Mouse (Mus musculus) heart, adult 2 months (tissue): ENCODE measurements at regions not wholly inside any gene's neighbourhood (a gene's known extent, or its start where the extent isn't known, plus 50 kb on each side); places are given as distances from the start of the nearest gene placed in this dataset.

Experiments used
- DNase-seq, 2 experiments: peaks; one replicate each; pipeline ENCODE4 v3.0.0; 2021
- H3K27ac ChIP-seq: fragments of 200-600 bp; 2 replicates; pipeline ENCODE4 v1.8.1; 2022
- H3K27me3 ChIP-seq: fragments of 200-500 bp; 2 replicates; pipeline ENCODE4 v1.6.1; 2012; ENCODE audit warnings: mild to moderate bottlenecking, low read length, inconsistent platforms, mixed read lengths; ENCODE audit not compliant: control insufficient read depth, insufficient read depth
- H3K36me3 ChIP-seq: fragments of 200-500 bp; 2 replicates; pipeline ENCODE4 v1.6.1; 2012; ENCODE audit warnings: low read length, inconsistent platforms; ENCODE audit not compliant: control insufficient read depth, insufficient read depth
- H3K4me1 ChIP-seq: fragments of 200-500 bp; 2 replicates; pipeline ENCODE4 v1.6.1; 2011; ENCODE audit warnings: low read length; ENCODE audit not compliant: control insufficient read depth, insufficient read depth
- H3K4me3 ChIP-seq: fragments of 200-600 bp; 2 replicates; pipeline ENCODE4 v1.8.1; 2022
- H3K79me2 ChIP-seq: fragments of 200-500 bp; replicated peaks from 2 replicates; pipeline ENCODE4 v1.6.1; 2012; ENCODE audit warnings: mild to moderate bottlenecking, inconsistent platforms, low read length, moderate library complexity, mixed read lengths; ENCODE audit not compliant: control insufficient read depth, insufficient read depth
- H3K9ac ChIP-seq: fragments of 200-500 bp; 2 replicates; pipeline ENCODE4 v1.6.1; 2012; ENCODE audit warnings: low read depth, mild to moderate bottlenecking, control low read depth, inconsistent platforms, low read length, mixed read lengths
- CTCF ChIP-seq: fragments of 200-600 bp; IDR thresholded peaks from 2 replicates; pipeline ENCODE4 v1.8.1; 2022; ENCODE audit warnings: antibody characterized with exemption, mild to moderate bottlenecking, moderate library complexity
- EP300 ChIP-seq: fragments of 200-500 bp; IDR thresholded peaks from 2 replicates; pipeline ENCODE4 v1.6.1; 2011; ENCODE audit warnings: low read depth, low read length, control low read depth; ENCODE audit not compliant: insufficient read depth
- POLR2A ChIP-seq: fragments of 200-500 bp; IDR thresholded peaks from 2 replicates; pipeline ENCODE4 v1.6.1; 2011; ENCODE audit warnings: mild to moderate bottlenecking, low read depth, low read length, control low read depth; ENCODE audit not compliant: insufficient read depth
- WGBS: fragments of 180-500 bp; shearing (Covaris S2); methylation state at CpG from one replicate; pipeline ENCODE4 v1.1.7; 2018; 5-methylcytosine and 5-hydroxymethylcytosine counted together
- intact Hi-C: fragments of 180-260 bp; cut with DNase I; formaldehyde crosslinking; loops from one replicate; pipeline ENCODE4 v1.15.1; 2025

GRCm38 (mm10) chr12:69495776-69496175 is 87.1 kb downstream of the Vcpkmt start:
- intact Hi-C loops, result loop anchor here (5.0 kb wide), 1 partner anchor 48 kb away; no protein-coding TSS in a partner anchor
- H3K4me1 ChIP-seq, result peaks cover 12% of the 10 kb centered on the region
- H3K36me3 ChIP-seq, result no peaks in the 10 kb centered on the region
- H3K27ac ChIP-seq, result peak overlapping the region; percentile 71; the same call in 1 of the 2 replicates
- TF ChIP-seq CTCF (no peak), EP300 (no peak), POLR2A (no peak)
- no peak overlapping the region for H3K9ac ChIP-seq
- H3K27me3 ChIP-seq, result no peaks in the 10 kb centered on the region
- no peaks in the 10 kb centered on the region for H3K79me2 ChIP-seq
- DNase-seq, result no peak
- no peak overlapping the region for H3K4me3 ChIP-seq
- WGBS, result 56% methylated on average over 5 of the region's 5 CpGs

DNA sequence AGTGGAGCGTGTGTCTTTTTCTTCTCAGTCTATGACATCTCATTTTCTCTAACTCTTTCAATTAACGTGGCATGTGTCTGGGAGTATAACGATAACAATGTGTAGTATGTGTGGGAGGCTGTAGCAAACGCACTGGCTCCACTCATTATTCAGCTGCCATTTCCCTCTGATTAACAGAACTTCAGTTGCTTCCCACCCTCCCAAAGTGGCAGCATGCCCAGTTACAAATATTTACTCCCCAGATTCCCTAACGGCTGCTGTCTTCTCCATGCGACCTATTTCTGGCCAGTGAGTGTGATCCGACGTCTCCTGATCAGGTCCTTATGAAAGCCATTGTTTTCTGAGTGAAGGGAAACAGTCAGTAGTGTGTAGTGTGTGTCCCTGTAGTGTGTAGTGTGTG is 88.2 kb downstream of the Vcpkmt start:
- WGBS, result 17% methylated on average over 8 of the region's 8 CpGs
- intact Hi-C loops, result loop anchor here (5.0 kb wide), 1 partner anchor 47 kb away; no protein-coding TSS in a partner anchor
- no peak overlapping the region for H3K27ac ChIP-seq

DNA sequence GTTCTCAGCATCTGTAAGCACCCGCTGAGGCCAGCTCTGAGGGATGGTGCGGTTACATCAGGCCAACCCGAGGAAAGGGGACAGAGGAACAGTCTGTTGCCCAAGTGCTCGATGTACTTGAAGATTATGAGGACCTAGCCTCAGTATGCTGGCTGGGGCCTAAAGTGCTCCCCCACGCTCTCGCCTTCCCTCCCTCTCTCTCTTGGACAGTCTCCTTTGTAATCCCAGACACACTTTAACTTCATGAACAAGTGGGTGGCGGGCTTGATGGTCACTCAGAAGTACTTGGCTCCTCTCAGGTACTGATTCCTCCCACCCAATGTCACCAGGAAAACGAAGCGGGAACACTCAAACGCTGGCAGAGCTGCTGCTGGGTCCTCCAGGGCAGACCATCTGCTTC is 93.1 kb downstream of the Vcpkmt start:
- Histone ChIP-seq H3K4me3 (no peak overlapping the region), H3K27ac (no peak overlapping the region), H3K9ac (no peak overlapping the region), H3K79me2 (no peaks in the 10 kb centered on the region), H3K36me3 (no peaks in the 10 kb centered on the region), H3K27me3 (no peaks in the 10 kb centered on the region), H3K4me1 (peaks cover 12% of the 10 kb centered on the region)
- no peak for TF ChIP-seq EP300
- TF ChIP-seq POLR2A, result no peak
- no peak for TF ChIP-seq CTCF
- WGBS, result 93% methylated on average over 10 of the region's 10 CpGs
- no peak for DNase-seq
- intact Hi-C loops, result no loop called here

More for the DNA sequence above, 88.2 kb downstream of the Vcpkmt start:
- Histone ChIP-seq H3K4me3 (no peak overlapping the region), H3K36me3 (no peaks in the 10 kb centered on the region), H3K27me3 (no peaks in the 10 kb centered on the region), H3K4me1 (peaks cover 9% of the 10 kb centered on the region), H3K79me2 (no peaks in the 10 kb centered on the region), H3K9ac (no peak overlapping the region)
- no peak for DNase-seq
- no peak for TF ChIP-seq POLR2A
- TF ChIP-seq CTCF, result no peak
- no peak for TF ChIP-seq EP300

DNA sequence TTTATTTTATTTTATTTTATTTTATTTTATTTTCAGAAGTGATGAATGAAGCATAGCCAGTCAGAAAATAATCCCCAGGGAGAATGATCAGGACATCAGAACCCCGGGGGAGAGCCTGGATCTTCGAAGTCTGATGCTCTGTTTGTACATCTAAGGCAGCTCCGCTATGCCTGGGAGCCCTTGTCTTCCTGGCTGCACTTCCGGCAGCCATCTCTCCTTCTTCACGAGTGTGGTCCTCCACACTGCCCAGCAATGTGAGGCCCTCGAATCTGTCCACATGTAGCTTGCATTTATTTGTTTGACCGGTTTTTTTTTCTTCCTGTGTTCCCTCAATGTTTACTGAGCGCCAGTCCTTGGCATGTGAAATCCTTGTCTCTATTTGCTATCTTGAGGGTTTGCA is 95.9 kb downstream of the Vcpkmt start:
- H3K4me1 ChIP-seq, result peaks cover 12% of the 10 kb centered on the region
- no peak overlapping the region; the same call in 1 of the 2 replicates for H3K27ac ChIP-seq
- no peaks in the 10 kb centered on the region for H3K27me3 ChIP-seq
- WGBS, result 53% methylated on average over 8 of the region's 8 CpGs
- intact Hi-C loops, result loop anchor here (1.0 kb wide), 1 partner anchor 14 kb away; no protein-coding TSS in a partner anchor
- no peaks in the 10 kb centered on the region for H3K36me3 ChIP-seq
- H3K79me2 ChIP-seq, result no peaks in the 10 kb centered on the region
- H3K9ac ChIP-seq, result no peak overlapping the region
- DNase-seq, result no peak
- TF ChIP-seq EP300, result no peak
- no peak for TF ChIP-seq CTCF
- TF ChIP-seq POLR2A, result no peak
- no peak overlapping the region for H3K4me3 ChIP-seq

DNA sequence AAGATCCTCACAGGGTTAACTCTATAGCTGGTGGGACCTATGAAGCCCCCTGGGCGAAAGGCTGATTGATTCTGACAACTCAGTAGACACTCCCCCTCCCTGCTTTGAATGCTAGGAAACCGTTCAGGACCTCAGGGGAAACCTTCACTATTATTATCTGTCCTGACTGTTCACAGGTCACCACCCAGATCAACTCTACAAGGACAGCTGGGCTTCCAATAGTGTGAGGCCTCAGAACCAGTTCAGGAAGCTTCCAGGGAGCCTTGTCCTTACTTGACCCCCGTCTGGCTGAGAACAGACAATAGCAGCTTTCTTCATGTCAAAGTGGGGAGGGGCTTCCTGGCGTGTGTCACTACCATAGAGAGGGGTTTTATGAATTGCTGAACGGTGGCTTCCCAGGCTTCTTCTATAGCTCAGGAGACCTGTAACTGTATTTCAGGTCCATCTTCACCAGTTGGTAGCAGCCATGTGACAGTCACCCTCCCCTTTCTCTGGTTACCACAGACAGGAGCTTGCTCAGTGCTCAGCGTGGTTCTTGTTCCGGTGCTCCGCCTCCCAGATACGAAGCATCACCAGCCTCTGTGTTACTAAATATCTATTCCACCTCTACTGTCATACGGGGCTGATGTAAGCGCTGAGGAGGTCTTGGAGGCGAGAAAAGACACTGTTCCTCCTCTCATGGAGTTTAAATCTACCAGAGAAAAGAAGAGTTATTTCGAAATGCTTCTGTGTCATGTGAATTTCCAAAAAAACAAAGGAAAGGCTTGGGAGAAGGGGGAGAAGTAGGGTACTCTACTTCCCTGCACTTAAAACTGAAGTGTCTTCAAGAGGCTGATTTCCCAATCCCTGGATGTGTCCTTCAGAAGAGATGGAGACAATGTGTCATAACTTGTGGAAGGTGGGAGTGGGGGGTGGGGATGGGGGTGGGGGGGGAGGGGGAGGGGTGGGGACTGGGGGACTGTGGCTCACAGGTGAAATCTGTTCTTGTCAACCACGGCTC is 96.9 kb downstream of the Vcpkmt start:
- Histone ChIP-seq H3K27ac (peak overlapping the region; percentile 87), H3K27me3 (no peaks in the 10 kb centered on the region), H3K4me1 (peaks cover 12% of the 10 kb centered on the region), H3K9ac (peak overlapping the region; percentile 46), H3K36me3 (no peaks in the 10 kb centered on the region), H3K79me2 (no peaks in the 10 kb centered on the region), H3K4me3 (peak overlapping the region; percentile 35)
- TF ChIP-seq POLR2A, result peak; percentile 57; the same call in 1 of the 2 replicates
- TF ChIP-seq EP300, result peak; percentile 81
- TF ChIP-seq CTCF, result no peak
- intact Hi-C loops, result loop anchor here (1.0 kb wide), 1 partner anchor 15 kb away; no protein-coding TSS in a partner anchor
- WGBS, result 24% methylated on average over 14 of the region's 14 CpGs
- DNase-seq, result peak; percentile 64 to 80

DNA sequence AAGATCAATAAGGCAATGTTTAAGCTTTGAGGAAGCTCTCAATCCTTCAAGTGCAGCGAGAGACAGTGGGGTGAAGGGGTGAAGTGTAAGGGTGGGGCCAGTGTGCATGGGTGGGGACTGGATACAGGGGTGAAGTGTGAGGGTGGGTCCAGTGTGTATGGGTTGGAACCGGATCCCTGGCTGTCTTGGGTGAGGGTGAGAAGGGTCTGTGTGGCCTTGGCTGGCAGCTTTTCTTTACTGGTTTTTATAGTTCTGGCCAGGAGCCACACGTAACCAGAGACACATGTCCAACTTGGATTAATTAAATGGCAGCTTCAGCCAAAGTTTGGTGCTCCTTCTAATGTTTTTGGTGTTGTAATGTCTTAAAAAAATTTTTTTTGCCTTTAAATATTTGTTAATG is 101.4 kb downstream of the Vcpkmt start:
- Histone ChIP-seq H3K36me3 (no peaks in the 10 kb centered on the region), H3K4me3 (no peak overlapping the region), H3K27me3 (no peaks in the 10 kb centered on the region), H3K27ac (no peak overlapping the region), H3K9ac (no peak overlapping the region), H3K4me1 (peaks cover 14% of the 10 kb centered on the region), H3K79me2 (no peaks in the 10 kb centered on the region)
- DNase-seq, result no peak
- TF ChIP-seq POLR2A, result no peak
- no peak for TF ChIP-seq CTCF
- TF ChIP-seq EP300, result no peak
- WGBS, result 82% methylated on average over 3 of the region's 3 CpGs
- intact Hi-C loops, result no loop called here
